Mouse (Mus musculus): Measurements from ENCODE around the gene Sh3d19. TPM values are rescaled to one million over a fixed set of nuclear protein-coding genes. Genes with fewer than 3 reads are reported as not detected.
A peak's percentile ranks its signal among the peaks of the same experiment; 100 is the strongest.

The Sh3d19 gene
- polyA plus RNA-seq, 1 experiment: 44.2 TPM

DNA sequence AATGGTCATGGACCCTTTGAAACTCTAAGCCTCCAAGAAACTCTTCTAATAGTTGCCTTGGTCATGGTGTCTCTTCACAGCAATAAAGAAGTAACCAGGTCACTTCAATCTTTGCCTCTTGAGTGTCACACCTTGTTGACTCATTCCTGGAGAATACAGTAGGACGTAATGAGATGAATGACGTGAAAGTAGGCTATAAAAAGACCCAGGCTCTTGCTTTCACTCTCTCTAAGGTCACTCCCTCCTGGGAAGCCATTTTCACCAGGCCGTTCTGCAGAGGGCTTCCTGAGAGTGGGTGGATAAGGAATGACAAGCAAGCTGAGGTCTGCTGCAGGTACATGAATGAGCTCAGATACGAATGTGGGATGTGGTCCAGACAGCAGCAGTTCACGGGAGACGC lies 40.5 kb downstream of the Sh3d19 start:
- no peaks in the 10 kb centered on the region for H3K27me3 ChIP-seq (replicated peaks; ENCODE audit: control insufficient read depth, insufficient read depth, low read length)
- no peak overlapping the region for H3K4me3 ChIP-seq (ENCODE audit: insufficient read depth, low read depth, low read length)
- TF ChIP-seq POLR2A (IDR thresholded peaks at IDR 0.05; ENCODE audit: low read depth, low read length) (no peak), CTCF (conservative IDR thresholded peaks at IDR 0.05; ENCODE audit: insufficient read depth, insufficient read length, low read depth, low read length) (no peak)
- H3K4me1 ChIP-seq (ENCODE audit: control insufficient read depth, insufficient read depth, low read length): peaks cover 28% of the 10 kb centered on the region
- DNase-seq: no peak
- H3K36me3 ChIP-seq (ENCODE audit: control insufficient read depth, insufficient read depth, low read length): no peaks in the 10 kb centered on the region
- H3K27ac ChIP-seq (ENCODE audit: insufficient read depth, low read depth, low read length): peak overlapping the region; percentile 62; the same call in 1 of the 2 replicates
- WGBS: 49% methylated on average over 6 of the region's 6 CpGs

DNA sequence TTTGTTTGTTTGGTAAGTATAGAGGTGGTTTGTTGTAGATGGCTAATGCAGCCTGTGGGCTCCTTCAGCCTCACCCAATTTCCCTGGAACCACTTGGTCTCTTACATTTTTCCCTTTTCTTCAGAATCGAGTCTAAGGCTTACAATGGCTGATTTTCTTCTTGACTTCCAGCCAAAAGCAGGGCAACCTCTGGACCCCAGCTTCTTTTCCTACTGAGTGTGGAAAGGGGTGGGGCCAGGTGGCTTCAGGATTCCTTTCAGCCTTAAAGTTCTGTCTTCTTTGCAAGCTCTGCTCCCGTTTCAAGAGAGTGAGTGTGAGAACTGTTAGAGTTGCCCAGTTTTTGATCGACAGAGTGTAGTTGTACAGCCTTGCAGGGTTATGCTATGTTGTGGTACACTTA lies 40.9 kb downstream of the Sh3d19 start:
- Histone ChIP-seq H3K27ac (ENCODE audit: insufficient read depth, low read depth, low read length) (peak overlapping the region; percentile 62; the same call in 1 of the 2 replicates), H3K4me3 (ENCODE audit: insufficient read depth, low read depth, low read length) (no peak overlapping the region), H3K4me1 (ENCODE audit: control insufficient read depth, insufficient read depth, low read length) (peaks cover 28% of the 10 kb centered on the region), H3K36me3 (ENCODE audit: control insufficient read depth, insufficient read depth, low read length) (no peaks in the 10 kb centered on the region), H3K27me3 (replicated peaks; ENCODE audit: control insufficient read depth, insufficient read depth, low read length) (no peaks in the 10 kb centered on the region)
- TF ChIP-seq POLR2A (IDR thresholded peaks at IDR 0.05; ENCODE audit: low read depth, low read length) (no peak), CTCF (conservative IDR thresholded peaks at IDR 0.05; ENCODE audit: insufficient read depth, insufficient read length, low read depth, low read length) (no peak)
- 37% methylated on average over 3 of the region's 3 CpGs for WGBS
- DNase-seq: peak; percentile 71

DNA sequence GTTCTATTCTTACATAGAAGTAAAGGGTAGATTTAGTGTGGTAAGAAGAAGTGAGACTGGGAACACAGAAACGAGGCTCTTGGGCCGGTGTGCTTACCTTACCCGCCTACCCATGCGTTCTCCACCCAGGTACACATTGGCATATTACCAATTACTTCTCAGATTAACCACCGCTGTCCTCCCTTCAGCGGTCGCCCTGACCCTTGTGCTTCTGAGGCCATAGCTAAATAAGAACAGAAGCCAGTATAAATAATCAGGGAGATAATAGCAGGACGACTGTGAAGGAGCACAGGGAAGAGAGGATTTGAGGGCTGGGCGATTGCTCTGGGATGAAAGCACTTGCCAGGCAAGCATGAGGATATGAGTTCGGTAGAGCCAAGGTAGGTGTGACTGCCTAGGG lies 42.9 kb downstream of the Sh3d19 start:
- Histone ChIP-seq H3K27me3 (replicated peaks; ENCODE audit: control insufficient read depth, insufficient read depth, low read length) (no peaks in the 10 kb centered on the region), H3K27ac (ENCODE audit: insufficient read depth, low read depth, low read length) (no peak overlapping the region), H3K36me3 (ENCODE audit: control insufficient read depth, insufficient read depth, low read length) (no peaks in the 10 kb centered on the region), H3K4me1 (ENCODE audit: control insufficient read depth, insufficient read depth, low read length) (peaks cover 28% of the 10 kb centered on the region), H3K4me3 (ENCODE audit: insufficient read depth, low read depth, low read length) (no peak overlapping the region)
- no peak for TF ChIP-seq POLR2A (IDR thresholded peaks at IDR 0.05; ENCODE audit: low read depth, low read length)
- TF ChIP-seq CTCF (conservative IDR thresholded peaks at IDR 0.05; ENCODE audit: insufficient read depth, insufficient read length, low read depth, low read length): no peak
- DNase-seq: peak; percentile 47
- WGBS: 48% methylated on average over 10 of the region's 10 CpGs

- no peaks in the 10 kb centered on the region for H3K27me3 ChIP-seq (replicated peaks; ENCODE audit: control insufficient read depth, insufficient read depth, low read length)
- WGBS: 68% methylated on average over 1 of the region's 1 CpGs
- DNase-seq: no peak
- no peak for TF ChIP-seq CTCF (conservative IDR thresholded peaks at IDR 0.05; ENCODE audit: insufficient read depth, insufficient read length, low read depth, low read length)
- TF ChIP-seq POLR2A (IDR thresholded peaks at IDR 0.05; ENCODE audit: low read depth, low read length): no peak
- H3K27ac ChIP-seq (ENCODE audit: insufficient read depth, low read depth, low read length): no peak overlapping the region
- no peak overlapping the region for H3K4me3 ChIP-seq (ENCODE audit: insufficient read depth, low read depth, low read length)
- peaks cover 16% of the 10 kb centered on the region; the same call in 1 of the 2 replicates for H3K4me1 ChIP-seq (ENCODE audit: control insufficient read depth, insufficient read depth, low read length)
- H3K36me3 ChIP-seq (ENCODE audit: control insufficient read depth, insufficient read depth, low read length): no peaks in the 10 kb centered on the region
Observed at GRCm38 (mm10) chr3:86016965-86017364, 46.1 kb downstream of the Sh3d19 start.

DNA sequence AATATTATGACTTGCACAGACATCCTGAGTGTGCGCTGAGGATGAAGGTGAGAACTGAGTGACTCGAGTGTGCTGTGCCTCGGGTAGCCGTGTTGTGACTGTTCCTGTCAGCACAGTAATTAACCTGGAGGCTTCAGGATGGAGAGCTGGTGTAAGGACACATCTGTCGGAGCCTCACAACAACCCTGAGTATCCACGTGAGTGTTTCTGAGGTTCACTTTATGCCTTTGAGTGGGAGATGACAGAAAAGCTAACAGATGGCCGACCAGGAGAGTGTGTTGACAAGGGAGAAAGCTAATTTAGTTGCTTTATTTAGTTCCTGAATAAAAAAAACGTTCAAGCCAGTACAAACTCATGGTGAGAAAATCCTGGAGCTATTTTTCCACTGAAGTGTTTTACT lies 46.6 kb downstream of the Sh3d19 start:
- no peak for DNase-seq
- Histone ChIP-seq H3K4me3 (ENCODE audit: insufficient read depth, low read depth, low read length) (no peak overlapping the region), H3K36me3 (ENCODE audit: control insufficient read depth, insufficient read depth, low read length) (no peaks in the 10 kb centered on the region), H3K27ac (ENCODE audit: insufficient read depth, low read depth, low read length) (no peak overlapping the region), H3K27me3 (replicated peaks; ENCODE audit: control insufficient read depth, insufficient read depth, low read length) (no peaks in the 10 kb centered on the region), H3K4me1 (ENCODE audit: control insufficient read depth, insufficient read depth, low read length) (peaks cover 12% of the 10 kb centered on the region; the same call in 1 of the 2 replicates)
- WGBS: 72% methylated on average over 8 of the region's 8 CpGs
- no peak for TF ChIP-seq CTCF (conservative IDR thresholded peaks at IDR 0.05; ENCODE audit: insufficient read depth, insufficient read length, low read depth, low read length)
- TF ChIP-seq POLR2A (IDR thresholded peaks at IDR 0.05; ENCODE audit: low read depth, low read length): no peak

DNA sequence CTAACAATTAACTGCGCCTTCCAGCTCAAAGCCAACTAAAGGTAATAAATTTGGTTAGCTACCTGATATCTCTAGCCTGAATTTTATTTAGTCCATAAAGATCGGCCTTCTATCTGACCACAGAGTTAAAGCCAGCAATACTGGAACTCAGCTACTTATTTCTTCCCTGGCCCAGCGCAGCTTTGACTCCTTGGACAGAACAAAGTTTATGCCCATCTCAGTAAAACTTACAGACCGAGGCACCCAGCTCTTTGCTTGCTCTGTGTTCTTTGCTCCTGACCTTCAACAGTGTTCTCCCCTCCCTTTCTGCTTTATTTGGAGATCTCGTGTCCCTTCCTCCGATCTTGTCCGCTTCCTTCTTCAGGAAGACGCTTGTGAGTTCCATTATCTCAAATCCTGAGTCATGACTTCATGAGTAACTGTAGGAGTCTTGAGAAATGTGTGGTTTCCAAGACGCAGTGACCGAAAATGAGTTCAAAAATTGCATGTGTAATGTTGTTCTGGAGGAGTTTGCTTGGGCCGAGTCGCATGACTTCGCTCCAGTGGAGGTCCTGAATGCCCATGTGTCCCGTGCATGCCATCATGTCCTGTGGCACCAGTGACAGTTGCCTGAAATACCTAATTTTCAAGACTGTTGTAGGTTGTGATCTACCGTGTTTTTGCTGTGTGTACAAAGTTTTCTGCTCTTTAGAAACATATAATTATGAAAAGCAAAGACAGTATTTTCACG lies 50.2 kb downstream of the Sh3d19 start:
- no peaks in the 10 kb centered on the region for H3K27me3 ChIP-seq (replicated peaks; ENCODE audit: control insufficient read depth, insufficient read depth, low read length)
- no peak overlapping the region for H3K4me3 ChIP-seq (ENCODE audit: insufficient read depth, low read depth, low read length)
- DNase-seq: no peak
- peak overlapping the region; percentile 30; the same call in 1 of the 2 replicates for H3K27ac ChIP-seq (ENCODE audit: insufficient read depth, low read depth, low read length)
- 67% methylated on average over 16 of the region's 16 CpGs for WGBS
- no peaks in the 10 kb centered on the region for H3K36me3 ChIP-seq (ENCODE audit: control insufficient read depth, insufficient read depth, low read length)
- no peak for TF ChIP-seq CTCF (conservative IDR thresholded peaks at IDR 0.05; ENCODE audit: insufficient read depth, insufficient read length, low read depth, low read length)
- TF ChIP-seq POLR2A (IDR thresholded peaks at IDR 0.05; ENCODE audit: low read depth, low read length): no peak
- H3K4me1 ChIP-seq (ENCODE audit: control insufficient read depth, insufficient read depth, low read length): no peaks in the 10 kb centered on the region; the same call in 1 of the 2 replicates

DNA sequence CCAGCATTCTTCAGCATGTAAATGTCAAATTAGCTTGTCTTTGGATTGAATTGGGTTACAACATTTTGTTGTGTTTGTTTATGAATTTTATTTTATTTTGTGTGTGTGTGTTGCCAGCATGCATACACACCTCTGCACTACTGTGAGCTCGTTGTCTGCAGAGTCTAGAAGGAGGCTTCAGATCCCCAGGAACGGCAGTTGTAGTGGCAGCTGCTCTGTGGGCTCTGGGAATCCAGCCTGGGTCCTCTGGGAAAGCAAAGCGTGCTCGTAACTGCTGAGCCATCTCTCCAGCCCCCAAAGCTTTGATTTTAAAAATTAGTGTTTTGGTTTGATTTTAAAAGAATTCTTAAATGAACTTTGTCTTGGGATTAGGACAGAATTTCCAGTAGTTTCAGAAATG lies 50.7 kb downstream of the Sh3d19 start:
- no peaks in the 10 kb centered on the region for H3K36me3 ChIP-seq (ENCODE audit: control insufficient read depth, insufficient read depth, low read length)
- H3K27me3 ChIP-seq (replicated peaks; ENCODE audit: control insufficient read depth, insufficient read depth, low read length): no peaks in the 10 kb centered on the region
- no peak overlapping the region for H3K4me3 ChIP-seq (ENCODE audit: insufficient read depth, low read depth, low read length)
- no peak for DNase-seq
- WGBS: 90% methylated on average over 4 of the region's 4 CpGs
- no peak overlapping the region for H3K27ac ChIP-seq (ENCODE audit: insufficient read depth, low read depth, low read length)
- TF ChIP-seq CTCF (conservative IDR thresholded peaks at IDR 0.05; ENCODE audit: insufficient read depth, insufficient read length, low read depth, low read length) (no peak), POLR2A (IDR thresholded peaks at IDR 0.05; ENCODE audit: low read depth, low read length) (no peak)
- H3K4me1 ChIP-seq (ENCODE audit: control insufficient read depth, insufficient read depth, low read length): no peaks in the 10 kb centered on the region; the same call in 1 of the 2 replicates

All from kidney, adult 2 months (tissue).